Mouse (Mus musculus): Measurements from ENCODE around the gene Adra2b.

The Adra2b gene

DNA sequence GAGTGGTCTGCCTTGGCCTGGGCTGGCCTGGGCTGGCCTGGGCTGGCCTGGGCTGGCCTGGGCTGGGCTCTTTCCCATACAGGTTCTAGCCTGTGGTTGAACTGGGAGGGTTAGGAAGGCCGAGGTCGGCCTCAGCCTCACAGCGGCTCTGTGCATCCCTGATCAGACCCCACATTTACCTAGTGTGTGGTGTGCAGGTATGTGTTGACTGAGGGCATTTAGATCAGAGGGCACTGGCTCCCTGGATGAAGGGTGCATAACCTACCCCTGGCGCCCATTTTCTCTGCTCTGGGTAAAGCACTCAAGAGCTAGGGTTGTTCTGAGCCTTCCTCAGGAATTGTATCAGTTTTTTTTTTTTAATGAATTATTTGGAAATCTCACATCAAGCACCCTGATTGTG is 24.6 kb upstream of the Adra2b start, which contains the start of gene Astl:
TSS of gene Astl (plus strand) at position 224 of the 400 bp plus-strand sequence.
- no peak for DNase-seq (ENCODE audit: low read depth in 2 of 2, low spot score in 2 of 2)

DNA sequence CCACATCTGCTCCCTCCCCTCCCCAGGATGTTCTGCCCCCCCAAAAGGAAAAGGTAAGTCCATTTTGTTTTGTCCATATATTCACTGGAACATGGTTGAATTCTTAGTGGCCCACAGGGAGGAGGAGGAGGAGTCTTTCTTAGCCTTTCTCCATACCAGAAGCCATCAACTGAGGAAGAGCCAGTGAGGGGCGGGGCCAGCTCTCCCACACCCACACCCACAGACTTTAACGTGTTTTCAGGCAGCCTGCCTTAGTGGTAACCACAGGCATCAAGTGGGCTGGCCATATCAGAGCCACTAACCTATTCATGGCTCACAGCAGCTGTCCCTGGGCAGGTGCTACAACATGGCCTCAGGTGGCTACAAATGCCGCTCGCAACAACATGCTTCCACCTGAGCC is 24.2 kb upstream of the Adra2b start:
- DNase-seq (ENCODE audit: low read depth in 2 of 2, low spot score in 2 of 2) = peak in 1 of 2 experiments; percentile 49

DNA sequence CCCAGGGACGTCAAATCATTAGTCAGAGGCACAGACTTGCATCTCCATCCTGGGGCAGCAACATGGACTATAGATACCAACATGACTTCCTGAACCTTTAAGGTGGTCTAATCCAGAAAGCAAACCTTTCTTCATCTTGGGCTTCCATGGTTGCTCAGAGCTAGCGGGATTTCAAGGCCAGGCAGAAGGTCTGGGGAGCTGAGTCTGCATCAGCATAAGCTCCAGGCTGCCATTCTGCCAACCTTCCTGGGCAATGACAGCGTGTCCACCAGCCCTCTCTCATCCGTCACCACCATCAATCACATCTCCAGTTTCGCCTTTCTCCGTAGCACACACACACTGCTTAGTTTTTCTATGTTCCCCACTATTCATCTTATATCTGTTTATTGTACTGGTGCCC is 23.7 kb upstream of the Adra2b start:
- DNase-seq (ENCODE audit: low read depth in 2 of 2, low spot score in 2 of 2) = no peak

DNA sequence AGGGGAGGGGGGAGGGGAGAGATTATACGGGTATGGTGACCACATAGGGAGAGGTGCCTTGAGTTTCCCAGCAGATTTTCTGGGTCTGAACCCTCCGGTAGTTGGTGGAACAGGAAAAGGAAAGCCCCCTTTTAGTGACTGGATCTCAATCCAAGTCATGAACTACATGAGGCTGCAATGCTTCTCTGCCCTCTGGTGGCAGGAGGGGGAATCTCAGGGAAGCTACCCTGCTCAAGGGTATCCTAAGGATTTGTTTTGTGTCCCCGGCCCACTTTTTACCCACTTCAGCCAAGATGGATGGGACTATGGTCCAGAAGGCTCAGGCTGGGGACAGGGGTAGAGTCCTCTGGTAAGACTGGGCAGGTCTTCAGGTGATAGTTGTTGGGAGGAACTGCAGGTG is 21.8 kb upstream of the Adra2b start:
- peak; percentile 69 to 80 for DNase-seq (ENCODE audit: low read depth in 2 of 2, low spot score in 2 of 2)

DNA sequence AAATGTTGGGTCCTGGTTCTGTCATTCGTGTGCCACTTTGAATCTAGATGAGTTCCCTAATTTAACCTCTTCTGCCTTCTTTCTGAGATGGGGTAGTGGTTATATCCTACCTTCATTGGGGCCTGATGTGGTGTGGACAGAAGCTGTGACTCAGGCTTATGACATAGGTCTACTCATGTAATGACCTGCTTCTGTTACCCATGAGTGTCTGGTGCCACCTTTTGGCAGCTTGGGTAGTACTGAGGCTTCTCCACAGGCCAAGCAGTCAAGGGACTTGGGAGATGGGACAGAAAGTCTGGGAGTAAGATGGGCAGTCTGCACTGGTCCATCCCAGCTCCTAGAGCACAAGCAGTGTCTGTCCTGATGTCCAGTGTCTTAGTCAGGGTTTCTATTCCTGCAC is 16.7 kb upstream of the Adra2b start:
- DNase-seq (ENCODE audit: low read depth in 2 of 2, low spot score in 2 of 2) = no peak

DNA sequence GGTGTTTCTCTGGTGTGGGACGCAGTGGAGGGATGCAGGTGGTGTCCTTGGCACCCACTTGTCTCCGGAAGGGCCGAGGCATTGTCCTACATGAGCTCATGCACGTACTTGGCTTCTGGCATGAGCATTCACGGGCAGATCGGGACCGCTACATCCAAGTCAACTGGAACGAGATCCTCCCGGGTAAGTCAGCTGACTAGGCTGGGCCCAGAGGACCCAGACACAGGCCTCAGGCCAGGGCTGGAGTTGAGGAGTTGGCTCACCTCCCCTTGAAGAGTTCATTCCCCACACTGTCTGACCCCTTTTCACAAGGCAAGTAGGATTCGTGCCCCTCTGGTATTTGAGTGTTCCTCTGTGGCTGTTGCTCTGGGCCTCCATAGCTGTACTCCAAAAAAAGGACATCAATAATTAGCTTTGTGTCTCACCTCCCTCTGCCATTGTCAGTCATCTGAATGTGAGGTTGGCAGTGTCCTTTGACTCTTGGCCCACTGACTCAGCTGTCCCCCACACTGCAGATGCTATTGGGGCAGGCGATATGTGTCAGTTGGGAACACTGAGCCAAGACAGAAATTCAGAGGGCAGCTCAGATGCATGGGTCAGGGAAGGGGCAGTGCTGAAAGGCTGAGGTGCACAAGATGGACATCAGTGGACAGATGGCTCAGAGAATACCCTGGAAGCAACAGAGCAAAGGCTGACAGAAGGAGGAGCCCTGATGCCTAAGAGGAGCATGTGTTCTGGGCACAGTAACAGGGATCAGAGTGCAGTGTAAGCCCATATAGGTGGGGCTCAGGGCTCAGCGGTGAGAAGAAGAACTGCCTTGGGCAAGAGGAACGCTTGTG is 15.6 kb upstream of the Adra2b start:
- no peak for DNase-seq (ENCODE audit: low read depth in 2 of 2, low spot score in 2 of 2)

DNA sequence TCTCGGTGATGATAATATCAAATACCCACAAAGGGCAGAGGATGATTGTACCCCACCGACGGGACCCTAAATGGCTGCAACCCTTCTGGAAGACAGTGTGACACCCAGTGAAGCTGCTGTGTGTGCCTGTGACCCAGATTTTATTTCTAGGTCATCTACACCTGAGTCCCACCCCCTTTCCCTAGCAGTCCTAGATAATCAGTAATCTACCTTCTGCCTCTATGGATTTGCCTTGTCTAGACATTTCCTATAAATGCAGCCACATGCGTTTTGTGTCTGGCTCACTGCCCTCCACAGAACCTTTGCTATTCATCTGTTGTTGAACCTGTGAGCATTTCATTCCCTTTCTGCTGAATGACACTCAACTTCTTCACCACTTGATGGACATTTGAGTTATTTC is 9.1 kb upstream of the Adra2b start:
- no peak for DNase-seq (ENCODE audit: low read depth in 2 of 2, low spot score in 2 of 2)

DNA sequence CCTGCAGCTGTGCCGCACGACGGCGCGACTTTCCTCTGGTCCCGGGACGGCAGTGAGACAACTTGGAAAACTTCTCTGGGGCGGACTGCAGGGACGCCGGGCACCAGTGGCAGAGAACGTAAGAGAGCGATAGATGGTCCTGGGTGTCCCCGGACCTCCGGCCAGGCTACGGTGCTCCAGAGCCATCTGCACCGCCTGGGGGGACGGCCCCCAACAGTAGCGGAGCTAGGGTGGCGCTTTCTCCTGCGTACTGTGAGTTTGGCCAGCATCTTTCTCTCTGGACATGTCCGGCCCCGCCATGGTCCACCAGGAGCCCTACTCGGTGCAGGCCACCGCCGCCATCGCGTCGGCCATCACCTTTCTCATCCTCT is 259 bp downstream of the Adra2b start:
- no peak for DNase-seq (ENCODE audit: low read depth in 2 of 2, low spot score in 2 of 2)

DNA sequence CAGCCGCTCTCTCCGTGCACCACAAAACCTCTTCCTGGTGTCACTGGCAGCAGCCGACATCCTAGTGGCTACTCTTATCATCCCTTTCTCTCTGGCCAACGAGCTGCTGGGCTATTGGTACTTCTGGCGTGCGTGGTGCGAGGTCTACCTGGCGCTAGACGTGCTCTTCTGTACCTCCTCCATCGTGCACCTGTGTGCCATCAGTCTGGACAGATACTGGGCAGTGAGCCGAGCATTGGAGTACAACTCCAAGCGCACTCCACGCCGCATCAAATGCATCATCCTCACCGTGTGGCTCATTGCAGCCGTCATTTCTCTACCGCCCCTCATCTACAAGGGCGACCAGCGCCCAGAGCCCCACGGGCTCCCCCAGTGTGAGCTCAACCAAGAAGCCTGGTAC is 688 bp downstream of the Adra2b start:
- no peak for DNase-seq (ENCODE audit: low read depth in 2 of 2, low spot score in 2 of 2)

DNA sequence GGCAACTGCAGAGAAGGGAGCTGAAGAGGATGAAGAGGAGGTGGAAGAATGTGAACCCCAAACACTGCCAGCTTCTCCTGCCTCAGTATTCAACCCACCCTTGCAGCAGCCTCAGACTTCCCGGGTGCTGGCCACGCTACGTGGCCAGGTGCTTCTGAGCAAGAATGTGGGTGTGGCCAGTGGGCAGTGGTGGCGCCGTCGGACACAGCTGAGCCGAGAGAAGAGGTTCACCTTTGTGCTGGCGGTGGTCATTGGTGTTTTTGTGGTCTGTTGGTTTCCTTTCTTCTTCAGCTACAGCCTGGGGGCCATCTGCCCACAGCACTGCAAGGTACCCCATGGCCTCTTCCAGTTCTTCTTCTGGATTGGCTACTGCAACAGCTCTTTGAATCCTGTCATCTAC is 1.4 kb downstream of the Adra2b start:
- no peak for DNase-seq (ENCODE audit: low read depth in 2 of 2, low spot score in 2 of 2)

DNA sequence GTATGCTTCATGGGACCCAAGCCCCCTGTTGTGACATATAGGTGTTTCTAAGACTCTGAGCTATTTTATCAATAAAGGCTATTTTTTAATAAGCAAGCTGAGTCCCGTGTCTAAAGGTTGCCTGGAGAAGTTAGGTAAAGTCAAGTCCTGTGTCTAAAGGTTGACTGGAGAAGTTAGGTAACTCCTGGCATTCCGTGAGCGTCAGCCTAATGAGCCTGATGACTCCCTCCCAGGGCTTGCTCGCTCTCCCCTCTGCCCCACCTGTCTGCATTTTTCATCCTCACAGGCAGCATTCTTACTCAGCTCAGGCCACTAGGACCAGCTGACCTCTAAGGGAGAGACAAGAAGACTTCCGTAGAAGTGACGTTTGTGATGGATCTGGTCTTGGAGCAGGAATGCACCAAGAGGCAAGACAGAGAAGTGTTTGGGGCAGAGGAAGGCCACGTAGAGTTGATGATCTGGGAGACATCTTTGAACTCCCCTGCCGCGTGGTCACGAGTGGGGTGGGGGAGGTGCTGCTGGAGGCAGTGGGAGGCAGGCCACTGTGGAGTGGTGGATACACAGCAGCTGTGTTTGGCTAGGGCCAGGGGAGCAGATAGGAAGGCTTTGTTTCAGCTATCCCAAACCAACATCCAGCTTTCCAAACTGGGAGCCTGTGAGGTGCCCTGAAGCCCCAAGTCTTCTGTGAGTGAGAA is 4.3 kb downstream of the Adra2b start:
- no peak for DNase-seq (ENCODE audit: low read depth in 2 of 2, low spot score in 2 of 2)

DNA sequence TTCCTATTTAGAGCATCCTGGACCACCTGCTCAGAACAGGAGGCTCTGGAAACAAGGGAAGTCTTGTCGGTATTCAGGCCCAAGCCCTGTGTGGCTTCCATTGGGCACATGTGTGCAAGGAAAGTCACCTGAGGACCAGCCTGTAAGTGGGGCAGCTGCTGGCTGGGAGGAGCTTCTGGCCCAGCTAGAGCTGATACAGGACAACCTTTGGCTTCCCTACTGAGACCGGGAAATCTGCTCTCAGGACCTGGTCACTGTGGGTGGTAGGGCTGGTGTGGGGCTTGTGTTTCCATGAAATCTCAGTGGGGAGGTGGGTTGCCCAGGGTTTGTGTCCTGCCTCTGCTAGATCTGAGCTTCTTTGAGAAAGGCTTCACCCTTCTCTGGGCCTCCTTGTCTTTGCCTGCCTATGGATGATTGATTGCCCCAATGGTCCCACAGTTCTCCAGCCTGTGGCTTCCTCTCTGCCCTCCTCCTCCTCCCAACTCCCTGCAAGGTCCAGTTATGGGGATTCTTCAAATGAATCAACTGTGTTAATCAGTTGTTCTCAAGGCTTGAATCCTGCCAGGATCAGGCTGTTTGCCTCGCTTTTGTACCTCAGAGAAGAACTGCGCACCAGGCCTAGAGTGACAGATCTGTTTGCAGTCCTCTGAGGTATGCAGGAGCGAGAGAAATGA is 6.8 kb downstream of the Adra2b start:
- DNase-seq (ENCODE audit: low read depth in 2 of 2, low spot score in 2 of 2) = no peak

DNA sequence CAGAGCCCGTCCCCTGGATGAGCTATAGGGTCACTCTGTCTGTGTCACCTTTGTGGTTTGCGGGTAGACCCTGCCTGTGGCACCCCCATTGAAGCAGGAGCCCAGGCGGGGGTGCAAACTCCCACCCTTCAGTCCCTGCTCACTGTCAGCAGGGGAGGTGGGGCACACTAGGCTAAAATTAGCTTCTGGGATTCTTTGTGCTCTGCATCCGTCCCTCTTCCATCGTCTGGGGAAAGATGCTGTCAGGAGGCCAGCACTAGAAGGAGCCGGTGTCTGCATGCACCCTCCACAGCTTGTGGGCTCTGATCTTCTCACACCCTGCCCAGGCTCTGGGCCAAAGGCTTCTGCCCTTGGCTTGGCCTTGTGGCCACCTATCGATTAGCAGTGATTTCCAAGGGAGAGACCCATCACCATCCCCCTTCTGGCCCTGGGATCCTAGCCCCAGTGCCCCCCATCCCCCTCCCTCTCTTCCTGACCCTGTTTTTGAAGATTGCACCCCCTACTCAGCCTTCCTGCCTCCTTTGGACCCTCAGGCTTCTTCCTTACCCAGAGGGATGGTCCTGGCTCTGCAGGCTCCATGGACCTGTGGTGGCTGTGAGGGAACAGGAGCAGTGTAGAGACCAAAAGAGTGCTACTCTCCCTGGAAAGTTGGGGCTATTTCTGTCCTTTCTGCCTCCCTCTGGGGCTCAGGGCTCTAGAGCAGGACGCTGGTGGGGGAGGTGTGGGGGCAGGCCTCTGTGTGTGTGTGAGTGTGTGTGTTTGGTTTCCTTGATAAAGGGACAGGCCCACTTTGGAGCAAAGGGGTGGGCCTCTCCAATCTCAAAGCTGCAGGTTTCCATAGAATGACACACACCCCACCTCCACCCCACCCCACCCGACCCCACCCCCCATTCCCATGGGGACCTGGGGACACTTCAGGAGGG is 7.8 kb downstream of the Adra2b start:
- no peak for DNase-seq (ENCODE audit: low read depth in 2 of 2, low spot score in 2 of 2)

DNA sequence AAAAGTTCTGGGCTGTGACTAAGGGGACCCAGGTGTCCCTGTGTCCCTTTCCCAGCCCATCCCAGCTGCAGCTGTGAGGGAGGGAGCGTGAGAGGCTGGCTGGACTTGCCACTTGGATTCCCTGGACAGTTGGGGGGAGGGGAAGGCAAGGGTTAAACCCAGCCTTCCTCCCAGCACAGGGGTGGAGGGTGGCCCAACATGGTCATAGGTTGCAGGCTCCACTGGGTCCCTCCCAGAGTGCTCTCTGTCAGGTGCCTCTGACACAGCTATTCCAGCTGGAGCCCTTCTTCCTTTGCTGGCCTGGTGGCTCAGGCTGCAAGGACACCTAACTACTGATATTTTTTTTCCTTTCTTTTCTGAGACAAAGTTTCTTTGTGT is 8.5 kb downstream of the Adra2b start:
- no peak for DNase-seq (ENCODE audit: low read depth in 2 of 2, low spot score in 2 of 2)

DNA sequence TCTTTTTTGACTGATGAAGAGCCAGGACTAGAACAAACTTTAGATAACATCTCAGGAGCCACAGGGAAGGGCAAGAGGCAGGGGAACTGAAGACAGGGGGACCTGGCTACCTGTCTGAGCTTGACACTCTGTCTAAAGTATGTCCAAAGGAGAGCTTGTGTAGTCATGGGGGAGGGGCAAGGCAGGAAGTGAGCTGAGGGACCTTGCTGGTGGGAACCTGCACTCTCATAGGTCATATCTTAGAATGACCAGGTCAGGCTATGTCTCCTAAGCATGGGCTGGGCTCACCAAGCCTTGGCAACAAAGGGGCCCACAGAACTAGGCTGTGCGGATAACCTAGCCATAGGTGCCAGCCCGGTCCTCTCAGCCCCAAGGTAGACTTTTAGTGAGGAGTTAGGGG is 9.1 kb downstream of the Adra2b start:
- DNase-seq (ENCODE audit: low read depth in 2 of 2, low spot score in 2 of 2) = no peak

DNA sequence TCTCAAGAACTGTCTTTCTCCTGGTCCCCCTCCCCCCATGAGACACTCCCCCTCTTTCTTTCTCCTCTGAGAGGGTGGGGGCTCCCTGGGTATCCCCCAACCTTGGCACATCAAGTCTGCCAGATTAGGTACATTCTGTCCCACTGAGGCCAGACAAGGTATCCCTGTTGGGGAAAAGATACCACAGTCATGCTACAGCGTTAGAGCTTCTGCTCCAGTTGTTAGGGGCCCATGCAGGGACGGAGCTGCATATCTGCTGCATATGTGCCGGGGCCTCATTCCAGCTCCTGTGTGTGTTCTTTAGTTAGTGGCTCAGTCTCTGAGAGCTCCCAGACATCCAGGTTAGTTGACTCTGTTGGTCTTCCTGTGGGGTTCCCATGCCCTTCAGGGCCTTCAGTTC is 11.1 kb downstream of the Adra2b start:
- no peak for DNase-seq (ENCODE audit: low read depth in 2 of 2, low spot score in 2 of 2)

DNA sequence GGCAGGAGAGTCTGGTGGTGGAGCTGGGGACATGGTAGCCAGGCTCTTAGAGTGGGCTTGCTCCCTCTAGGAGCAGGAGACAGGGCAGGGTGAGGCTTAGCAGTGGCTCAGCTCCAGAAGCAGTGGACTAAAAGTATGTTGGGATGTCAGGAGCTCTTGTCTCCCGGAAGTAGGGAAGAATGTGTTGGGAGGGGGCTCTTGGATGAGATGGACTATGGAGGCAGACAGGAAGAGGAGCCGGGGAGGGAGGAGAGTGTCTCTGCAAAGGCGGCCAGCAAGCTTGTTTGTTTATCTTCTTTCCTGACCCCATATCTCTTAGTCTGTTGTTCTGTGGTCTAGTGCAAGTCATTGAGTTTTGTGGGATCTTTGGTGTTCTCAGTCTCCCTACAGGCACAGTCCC is 12.1 kb downstream of the Adra2b start:
- no peak for DNase-seq (ENCODE audit: low read depth in 2 of 2, low spot score in 2 of 2)

DNA sequence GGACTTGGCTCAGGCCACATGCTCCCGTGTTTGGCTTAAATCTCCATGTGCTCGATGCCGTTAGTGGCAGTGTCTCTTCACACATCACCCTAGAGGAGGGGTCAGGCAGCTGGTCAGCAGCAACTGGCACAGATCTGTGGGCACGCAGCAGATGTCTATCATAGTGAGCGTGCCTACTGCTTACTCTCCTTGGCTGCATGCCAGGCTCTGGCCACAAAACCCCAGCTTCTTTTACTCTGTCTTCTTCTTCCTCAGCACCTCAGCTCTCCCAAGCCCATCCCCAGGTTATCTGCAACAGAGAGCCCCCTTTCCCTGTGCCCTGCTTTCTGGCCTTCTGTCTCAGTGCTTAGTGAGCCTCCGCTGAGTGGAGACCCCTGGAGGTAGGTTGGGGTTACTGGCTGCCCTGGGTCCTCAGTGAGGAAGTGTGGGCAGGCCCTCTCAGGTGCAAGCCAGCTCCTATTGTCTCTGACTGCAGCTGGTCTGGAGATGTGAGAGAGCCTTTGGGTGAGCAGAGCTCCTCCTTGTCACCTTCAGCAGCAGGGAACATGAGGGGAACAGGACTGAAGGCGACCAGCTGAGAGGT is 12.8 kb downstream of the Adra2b start:
- no peak for DNase-seq (ENCODE audit: low read depth in 2 of 2, low spot score in 2 of 2)

DNA sequence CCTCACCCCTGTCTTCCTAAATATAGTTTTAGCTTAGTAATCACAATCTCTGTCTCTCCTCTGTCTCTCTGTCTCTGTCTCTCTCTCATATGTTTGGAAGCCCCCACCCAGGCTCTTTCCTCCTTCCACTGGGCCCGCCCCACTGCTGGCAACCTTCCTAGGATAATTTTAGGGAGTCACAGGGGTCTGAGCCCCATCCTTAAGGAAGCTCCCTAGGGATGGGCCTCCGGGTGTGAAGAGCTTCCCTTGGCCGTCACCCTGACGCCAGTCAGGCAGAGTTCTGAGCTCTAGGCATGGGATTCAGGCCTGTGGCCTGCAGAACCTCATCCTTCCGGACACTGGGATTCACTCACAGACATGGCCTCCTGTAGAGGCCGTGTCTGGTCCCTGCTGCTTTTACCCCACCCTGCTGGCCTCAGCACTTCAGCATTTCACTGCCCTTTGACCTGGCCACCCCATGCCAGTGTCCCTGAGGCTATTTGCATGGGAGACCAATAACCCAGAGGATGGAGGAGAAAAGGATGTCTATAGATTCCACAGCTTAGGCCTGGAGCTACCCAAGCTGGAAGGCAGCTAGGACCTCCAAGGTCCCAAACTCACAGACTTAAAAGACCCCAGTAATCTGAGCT is 13.5 kb downstream of the Adra2b start:
- DNase-seq (ENCODE audit: low read depth in 2 of 2, low spot score in 2 of 2) = no peak

DNA sequence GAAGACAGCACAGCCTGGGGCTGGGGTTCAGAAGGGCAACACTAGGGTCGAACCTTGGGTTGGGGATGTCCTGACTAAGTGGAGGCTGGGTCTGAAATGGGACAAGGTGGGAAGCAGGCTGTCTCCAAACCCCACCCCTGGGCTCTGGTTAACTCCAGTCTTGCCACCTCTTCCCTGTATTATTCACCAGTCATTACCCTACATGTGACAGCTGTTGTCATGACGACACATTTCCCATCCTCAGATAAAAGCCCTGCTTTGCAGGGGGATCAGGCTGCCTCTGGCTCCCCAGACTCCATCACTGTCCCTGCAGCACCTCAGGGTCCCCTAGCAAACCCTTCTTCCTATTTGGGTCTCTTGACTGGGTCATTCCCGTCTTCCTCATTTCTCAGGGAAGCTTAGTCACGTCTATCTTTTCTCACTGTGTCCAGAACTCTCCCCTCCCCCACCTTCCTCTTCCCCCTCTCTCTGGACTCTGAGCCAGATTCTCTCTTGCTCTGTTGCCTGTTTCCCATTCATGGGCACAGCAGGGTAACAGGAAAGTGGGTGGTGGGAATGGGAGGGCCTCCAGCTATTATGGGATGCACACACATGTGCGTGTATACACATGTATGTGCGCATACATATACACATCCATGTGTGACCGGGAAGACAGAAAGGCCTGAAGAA is 15.1 kb downstream of the Adra2b start:
- DNase-seq (ENCODE audit: low read depth in 2 of 2, low spot score in 2 of 2) = no peak
